Comparison of ENCODE assay signal across 8 mouse cellular contexts in the genomic region with DNA sequence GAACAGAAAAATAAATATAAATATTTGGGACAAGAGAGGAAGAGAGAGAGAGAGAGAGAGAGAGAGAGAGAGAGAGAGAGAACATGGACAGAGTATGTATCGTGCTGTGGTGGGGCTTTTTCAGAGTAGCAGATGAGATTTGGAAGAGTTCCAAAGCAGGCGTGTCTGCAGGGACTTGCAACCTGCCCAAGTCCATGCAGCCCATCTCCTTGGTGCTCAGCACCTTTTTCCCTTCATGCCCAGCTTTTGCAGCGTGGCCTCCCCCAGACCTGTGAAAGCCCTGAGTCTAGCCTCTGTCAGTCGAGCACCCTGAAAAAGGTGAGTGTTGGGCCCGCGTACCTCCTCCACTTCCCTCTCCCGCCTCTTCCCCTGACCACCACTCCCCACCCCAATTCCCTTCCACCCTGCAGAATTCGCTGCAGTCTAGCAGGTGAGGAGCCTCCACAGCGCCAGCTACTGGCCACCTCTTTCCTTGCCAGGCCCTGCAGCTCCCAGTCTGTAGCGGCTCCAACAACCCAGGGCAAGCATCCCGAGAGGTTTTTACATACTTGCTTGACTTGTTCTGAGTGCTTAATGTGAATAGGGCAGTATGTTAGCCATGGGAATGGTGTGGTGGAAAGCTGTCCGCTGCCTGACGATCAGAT. TPM values are rescaled to one million over a fixed set of nuclear protein-coding genes. Genes with fewer than 3 reads are reported as not detected.
DNase-seq lines count a peak whose midpoint lies in the region; ATAC-seq and TF ChIP-seq lines count a peak whose summit lies in the region.

No protein-coding gene starts in this region.

- peak overlapping the region; percentile 21; the same call in 1 of the 2 replicates for H3K4me2 ChIP-seq in lung, embryonic 16.5 days (ENCODE audit: low read depth, low read length)

- peaks cover 10% of the 10 kb centered on the region for H3K4me1 ChIP-seq in lung, embryonic 16.5 days (replicated peaks; ENCODE audit: control insufficient read depth, insufficient read depth, low read length)
- no peaks in the 10 kb centered on the region for H3K4me1 ChIP-seq in small intestine, adult 2 months (ENCODE audit: control insufficient read depth, insufficient read depth, insufficient read length, low read length)

- H3K27me3 ChIP-seq in lung, embryonic 16.5 days (ENCODE audit: control insufficient read depth, insufficient read depth, low read depth, low read length) = no peaks in the 10 kb centered on the region
- no peaks in the 10 kb centered on the region for H3K27me3 ChIP-seq in small intestine, adult 2 months (ENCODE audit: control insufficient read depth, insufficient read depth, low read length)

- H3K9ac ChIP-seq in lung, embryonic 16.5 days (ENCODE audit: low read length) = no peak overlapping the region

- no peaks in the 10 kb centered on the region for H3K9me3 ChIP-seq in lung, embryonic 16.5 days (ENCODE audit: control insufficient read depth, low read length)

- no peaks in the 10 kb centered on the region; the same call in 1 of the 2 replicates for H3K36me3 ChIP-seq in lung, embryonic 16.5 days (ENCODE audit: control insufficient read depth, insufficient read depth, low read length)
- peaks cover 7% of the 10 kb centered on the region for H3K36me3 ChIP-seq in small intestine, adult 2 months (ENCODE audit: control insufficient read depth, insufficient read depth, low read length)

- H3K27ac ChIP-seq in lung, embryonic 16.5 days (ENCODE audit: low read length) = no peak overlapping the region
- no peak overlapping the region for H3K27ac ChIP-seq in small intestine, adult 2 months (ENCODE audit: insufficient read depth, low read depth, low read length)

- 6% methylated on average over 13 of the region's 13 CpGs for WGBS in lung, embryonic 16.5 days
- 11% methylated on average over 13 of the region's 13 CpGs for WGBS in small intestine, adult 2 months

- no peak for TF ChIP-seq POLR2A in small intestine, adult 2 months (IDR thresholded peaks at IDR 0.05; ENCODE audit: low read depth, low read length)

- peak; percentile 82 for ATAC-seq in granulocyte monocyte progenitor cell, adult 5-6 weeks (replicated peaks; ENCODE audit: poor library complexity, severe bottlenecking)
- ATAC-seq in lung, embryonic 16.5 days (ENCODE audit: low read depth) = peak; percentile 68

- DNase-seq in gastrocnemius, adult 18-20 months (ENCODE audit: low spot score) = peak; percentile 13
- no peak for DNase-seq in gastrocnemius, adult 8-10 months (ENCODE audit: low spot score in 2 of 2)
- peak; percentile 41 for DNase-seq in NIH3T3 (ENCODE audit: low read depth)
- peak; percentile 71 to 72 for DNase-seq in cerebellum, postnatal 36 days
- peak; percentile 76 for DNase-seq in kidney, postnatal 10 days

- no peak overlapping the region for H3K4me3 ChIP-seq in lung, embryonic 16.5 days (ENCODE audit: low read length)
- no peak overlapping the region for H3K4me3 ChIP-seq in small intestine, adult 2 months (ENCODE audit: low read depth, low read length)

- peak; percentile 69; the same call in 1 of the 2 replicates for TF ChIP-seq CTCF in small intestine, adult 2 months (IDR thresholded peaks at IDR 0.05; ENCODE audit: extremely low read depth, insufficient read length, insufficient replicate concordance, low read depth, low read length)

RNA-seq across cellular contexts. Expression of gene Smpd4, which starts 1.1 kb away (rescaled TPM):
- 10 to 100 TPM; 10.4 to 14.3 TPM for total RNA-seq in gastrocnemius, adult 18-20 months (2021)
- 10 to 100 TPM in 3 of 4 experiments, 1 to 10 TPM in 1; 8.8 to 13.8 (median 12.1) TPM for total RNA-seq in gastrocnemius, adult 8-10 months (2022)
- 69.2 and 77.1 TPM in 2 replicates for total RNA-seq in granulocyte monocyte progenitor cell, adult 5-6 weeks (2014; fragmentation: Nextera tagmentation)
- total RNA-seq in granulocyte monocyte progenitor cell, adult 5-6 weeks (2017) = 39.3 and 54.7 TPM in 2 replicates
- polyA plus RNA-seq in lung, embryonic 16.5 days (2015; fragmentation: Nextera tagmentation; extraction: Ambion mirVana) = 33.2 and 34.3 TPM in 2 replicates
- 13.6 and 24.3 TPM in 2 replicates for polyA plus RNA-seq in small intestine, adult 2 months (2012; rRNA removed)

RNA-seq across cellular contexts. Expression of gene Ccdc74a, which starts 28.2 kb away (rescaled TPM):
- under 1 TPM; 0.33 to 0.48 TPM for total RNA-seq in gastrocnemius, adult 18-20 months (2021)
- under 1 TPM in 2 of 4 experiments, not detected in 2; 0.41 to 0.81 TPM for total RNA-seq in gastrocnemius, adult 8-10 months (2022)
- total RNA-seq in granulocyte monocyte progenitor cell, adult 5-6 weeks (2014; fragmentation: Nextera tagmentation) = not detected in 2 replicates
- total RNA-seq in granulocyte monocyte progenitor cell, adult 5-6 weeks (2017) = not detected in 2 replicates
- polyA plus RNA-seq in lung, embryonic 16.5 days (2015; fragmentation: Nextera tagmentation; extraction: Ambion mirVana) = 8.8 and 9.1 TPM in 2 replicates
- 0.39 and 0.76 TPM in 2 replicates for polyA plus RNA-seq in small intestine, adult 2 months (2012; rRNA removed)

RNA-seq across cellular contexts. Expression of gene Slc7a4, which starts 35.0 kb away (rescaled TPM):
- total RNA-seq in gastrocnemius, adult 18-20 months (2021) = under 1 TPM in 1 of 2 experiments, not detected in 1; 0.39 TPM
- total RNA-seq in gastrocnemius, adult 8-10 months (2022) = under 1 TPM in 2 of 4 experiments, not detected in 2; 0.19 to 0.40 TPM
- total RNA-seq in granulocyte monocyte progenitor cell, adult 5-6 weeks (2014; fragmentation: Nextera tagmentation) = 2.9 and 3.9 TPM in 2 replicates
- total RNA-seq in granulocyte monocyte progenitor cell, adult 5-6 weeks (2017) = 1.5 and 2.0 TPM in 2 replicates
- polyA plus RNA-seq in lung, embryonic 16.5 days (2015; fragmentation: Nextera tagmentation; extraction: Ambion mirVana) = 10.8 and 13.2 TPM in 2 replicates
- polyA plus RNA-seq in small intestine, adult 2 months (2012; rRNA removed) = 13.5 and 13.7 TPM in 2 replicates

RNA-seq across cellular contexts. Expression of gene P2rx6, which starts 56.4 kb away (rescaled TPM):
- 10 to 100 TPM in 1 of 2 experiments, 1 to 10 TPM in 1; 8.7 to 11.8 TPM for total RNA-seq in gastrocnemius, adult 18-20 months (2021)
- 10 to 100 TPM in 3 of 4 experiments, 1 to 10 TPM in 1; 9.0 to 12.5 (median 11.3) TPM for total RNA-seq in gastrocnemius, adult 8-10 months (2022)
- total RNA-seq in granulocyte monocyte progenitor cell, adult 5-6 weeks (2014; fragmentation: Nextera tagmentation) = not detected in 2 replicates
- not detected in 2 replicates for total RNA-seq in granulocyte monocyte progenitor cell, adult 5-6 weeks (2017)
- polyA plus RNA-seq in lung, embryonic 16.5 days (2015; fragmentation: Nextera tagmentation; extraction: Ambion mirVana) = 1.3 and 1.5 TPM in 2 replicates
- 0.84 and 1.4 TPM in 2 replicates for polyA plus RNA-seq in small intestine, adult 2 months (2012; rRNA removed)

RNA-seq across cellular contexts. Expression of gene Lrrc74b, which starts 57.0 kb away (rescaled TPM):
- total RNA-seq in gastrocnemius, adult 18-20 months (2021) = 1 to 10 TPM; 1.7 to 2.4 TPM
- total RNA-seq in gastrocnemius, adult 8-10 months (2022) = 1 to 10 TPM in 3 of 4 experiments, under 1 TPM in 1; 0.85 to 1.9 (median 1.8) TPM
- not detected in 2 replicates for total RNA-seq in granulocyte monocyte progenitor cell, adult 5-6 weeks (2014; fragmentation: Nextera tagmentation)
- total RNA-seq in granulocyte monocyte progenitor cell, adult 5-6 weeks (2017) = not detected in 2 replicates
- 3.0 and 4.8 TPM in 2 replicates for polyA plus RNA-seq in lung, embryonic 16.5 days (2015; fragmentation: Nextera tagmentation; extraction: Ambion mirVana)
- polyA plus RNA-seq in small intestine, adult 2 months (2012; rRNA removed) = 0.23 TPM in 1 of 2 replicates, not detected in the other

Comparison
In these comparisons a context has a peak if more than half of its experiments do, and no peak if none do; other contexts are left out.
1. DNase-seq: peak in gastrocnemius, adult 18-20 months (single experiment), NIH3T3 (single experiment), cerebellum, postnatal 36 days (2 of 2) and kidney, postnatal 10 days (single experiment); none in gastrocnemius, adult 8-10 months (0 of 2).